Mouse (Mus musculus): ENCODE measurements at regions not wholly inside any gene's neighbourhood (a gene's known extent, or its start where the extent isn't known, plus 50 kb on each side); places are given as distances from the start of the nearest gene placed in this dataset.

GRCm38 (mm10) chr8:26852921-26853320 lies 124.2 kb upstream of the Zfp703 start:
- no peak for TF ChIP-seq EP300 (optimal IDR thresholded peaks at IDR 0.05)
- no peak for TF ChIP-seq CTCF (IDR thresholded peaks at IDR 0.05; ENCODE audit: low read depth)
